Mouse (Mus musculus) gastrocnemius, postnatal 4 days (tissue): ENCODE measurements at regions not wholly inside any gene's neighbourhood (a gene's known extent, or its start where the extent isn't known, plus 50 kb on each side); places are given as distances from the start of the nearest gene placed in this dataset.

Experiments
- DNase-seq, 2 experiments: peaks; one replicate each; pipeline ENCODE4 v3.0.0; 2021 to 2022; ENCODE audit warnings: low spot score in 2 of 2, mixed read lengths in 2 of 2

DNA sequence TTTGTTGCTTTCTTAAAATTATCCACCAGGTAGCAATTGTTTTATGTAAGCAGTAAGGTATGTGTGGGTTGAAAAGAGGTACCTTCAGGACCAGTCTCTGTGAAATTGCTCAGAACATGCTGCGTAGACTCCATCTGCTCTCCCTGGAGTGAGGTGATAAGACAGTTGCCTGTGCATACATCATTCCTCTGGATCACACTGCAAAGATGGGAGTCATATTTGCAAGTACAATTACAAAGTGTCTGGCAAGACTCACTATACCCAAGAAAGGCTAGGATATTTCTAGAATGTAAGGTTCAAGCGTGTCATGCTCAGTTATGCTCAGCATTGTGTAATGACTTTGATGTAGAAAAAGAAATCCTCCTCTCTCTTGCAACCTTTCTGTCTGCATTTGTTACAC, 1283.5 kb upstream of the Slc10a2 start:
- no peak for DNase-seq

DNA sequence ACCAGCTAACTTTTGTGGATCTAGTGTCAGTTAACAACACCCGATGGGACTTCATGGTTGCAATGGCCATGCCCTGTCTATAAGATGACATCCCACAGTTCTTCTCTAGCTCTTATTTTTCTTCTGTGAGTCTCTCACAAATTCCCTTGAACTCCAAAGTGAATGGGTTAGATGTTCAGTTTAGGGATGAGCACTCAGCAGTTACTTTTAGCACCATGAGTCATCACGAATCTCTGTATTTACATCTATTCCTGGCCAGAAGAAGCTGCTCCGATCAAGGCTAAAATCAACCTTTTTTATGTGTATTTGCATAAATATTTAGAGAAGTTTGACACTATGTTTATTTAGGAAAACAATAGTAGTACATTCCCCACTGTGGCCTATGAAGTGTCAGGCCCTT, 1269.6 kb upstream of the Slc10a2 start:
- no peak for DNase-seq

DNA sequence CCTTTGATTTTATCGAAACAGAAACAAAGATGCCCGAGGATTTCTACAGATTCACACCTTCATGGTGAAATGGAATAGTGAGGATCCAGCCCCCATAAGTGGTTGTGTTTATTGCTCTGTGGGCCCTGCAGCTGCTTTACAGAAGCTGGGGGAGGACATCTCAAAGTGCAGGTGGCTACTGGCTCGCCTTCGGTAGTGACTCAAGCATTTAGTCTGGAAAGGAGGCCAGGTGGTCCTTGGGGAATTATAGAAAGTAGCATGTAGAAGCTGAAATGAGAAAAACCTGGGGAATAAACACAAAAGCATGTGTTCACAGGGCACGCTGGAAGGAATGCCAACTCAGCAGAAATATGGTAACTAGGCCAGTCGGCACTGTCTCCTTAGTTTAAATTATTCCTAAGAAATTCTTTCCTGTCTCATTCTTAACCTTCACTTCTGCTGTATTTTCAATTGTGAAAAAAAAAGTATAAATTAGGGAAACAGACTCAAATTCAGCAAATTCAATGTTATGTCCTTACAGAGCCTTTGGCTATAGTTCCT, 1256.3 kb upstream of the Slc10a2 start:
- no peak for DNase-seq

DNA sequence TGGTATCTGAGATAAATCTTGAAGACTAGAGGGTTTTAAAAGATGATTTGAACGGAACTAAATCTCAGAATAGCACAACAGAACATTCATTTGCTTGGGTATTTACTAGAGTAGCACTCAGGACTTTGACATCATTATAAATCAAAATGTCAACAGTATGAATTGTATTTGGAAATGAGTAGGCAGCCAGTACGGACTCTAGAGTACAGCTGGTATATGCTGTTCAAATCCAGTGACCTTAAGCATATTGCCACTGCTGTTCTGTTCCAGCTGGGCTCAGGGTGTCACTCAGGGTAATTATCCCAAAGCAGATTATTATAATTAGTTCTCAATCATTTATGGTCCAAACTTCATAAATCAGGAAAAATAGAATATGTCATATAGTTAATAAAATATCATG, 1252.7 kb upstream of the Slc10a2 start:
- DNase-seq = no peak

DNA sequence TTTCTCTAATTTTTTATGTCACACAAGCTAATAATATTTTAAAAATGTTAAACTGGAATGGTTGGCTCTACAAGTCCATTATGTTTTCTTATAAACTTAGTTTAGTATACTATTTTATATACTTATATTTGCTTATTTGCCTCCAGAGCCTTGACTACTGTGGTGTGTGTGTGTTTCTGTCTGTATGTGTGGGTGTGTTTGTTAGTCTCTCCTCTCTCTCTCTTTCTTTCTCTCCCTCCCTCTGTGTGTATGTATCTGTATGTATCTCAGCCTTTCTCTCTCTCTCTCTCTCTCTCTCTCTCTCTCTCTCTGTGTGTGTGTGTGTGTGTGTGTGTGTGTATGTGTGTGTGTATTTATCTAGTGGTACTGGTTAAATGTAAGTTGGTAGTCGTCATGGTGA, 1245.3 kb upstream of the Slc10a2 start:
- no peak for DNase-seq

DNA sequence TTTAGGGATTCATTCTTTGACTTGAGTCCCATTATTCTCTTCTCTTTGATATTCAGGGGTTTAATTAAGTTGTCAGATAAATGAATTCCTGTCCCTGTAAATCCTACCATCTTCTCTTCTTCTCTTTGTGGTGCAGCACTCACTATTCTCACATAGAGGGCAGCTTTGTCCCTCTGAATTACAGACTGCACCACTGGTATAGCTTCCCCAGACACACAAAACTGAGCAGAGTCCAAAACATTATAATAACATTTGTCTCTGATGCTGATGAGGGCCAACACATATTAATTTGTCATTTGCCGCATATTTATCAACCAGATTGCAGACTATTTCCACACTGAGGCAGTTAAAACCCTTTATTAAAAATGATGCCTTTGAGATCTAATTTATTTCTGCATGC, 1244.9 kb upstream of the Slc10a2 start:
- DNase-seq = no peak

DNA sequence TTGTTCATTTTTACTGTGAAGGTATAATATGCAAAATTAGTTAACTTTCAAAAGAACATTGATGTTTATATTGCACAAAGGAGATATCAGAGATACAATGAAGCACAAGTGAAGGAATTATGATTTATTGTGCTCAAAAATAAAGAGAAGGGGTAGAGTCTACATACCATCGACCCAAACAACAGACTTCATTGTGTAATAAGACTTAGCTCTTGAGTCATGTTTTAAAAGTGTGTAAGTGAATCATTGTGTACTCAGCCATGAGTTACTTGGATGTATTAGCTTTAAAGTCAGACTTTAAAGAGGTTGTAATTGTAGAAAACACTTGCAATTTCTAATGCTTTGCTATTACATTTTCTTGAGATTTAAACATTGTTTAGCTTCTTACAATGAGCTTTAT, 1240.6 kb upstream of the Slc10a2 start:
- no peak for DNase-seq

DNA sequence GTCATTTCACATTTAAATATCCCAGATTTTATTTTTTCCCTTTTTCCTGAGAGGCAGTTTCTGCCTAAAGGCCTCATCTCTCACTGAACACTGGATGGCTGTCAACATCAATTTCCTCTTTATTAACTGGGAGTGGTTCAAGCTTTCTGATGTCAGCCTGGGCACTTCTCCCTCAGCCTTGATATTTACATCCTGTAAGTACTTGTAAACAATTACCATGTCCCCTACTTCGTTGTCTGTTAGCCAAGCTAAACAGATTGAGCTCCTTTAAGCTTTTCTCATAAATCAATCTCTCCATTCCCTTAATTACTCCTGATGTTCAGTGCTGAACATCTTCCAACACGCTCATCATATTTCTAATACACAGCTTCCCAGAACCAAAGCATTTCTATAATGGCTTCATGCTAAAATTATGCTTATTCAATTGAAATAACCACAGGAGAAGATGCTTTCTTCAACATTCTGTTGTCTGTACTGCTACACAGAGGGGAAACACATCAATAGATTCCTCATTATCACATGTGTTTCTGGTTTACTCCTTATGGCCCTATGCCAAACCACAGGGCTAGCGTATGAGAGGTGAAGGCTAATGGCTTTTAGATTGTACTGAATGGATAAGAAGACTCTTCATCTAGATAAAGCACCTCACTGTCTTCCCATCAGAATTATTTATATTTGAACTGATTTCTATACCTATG, 1235.2 kb upstream of the Slc10a2 start:
- no peak for DNase-seq

DNA sequence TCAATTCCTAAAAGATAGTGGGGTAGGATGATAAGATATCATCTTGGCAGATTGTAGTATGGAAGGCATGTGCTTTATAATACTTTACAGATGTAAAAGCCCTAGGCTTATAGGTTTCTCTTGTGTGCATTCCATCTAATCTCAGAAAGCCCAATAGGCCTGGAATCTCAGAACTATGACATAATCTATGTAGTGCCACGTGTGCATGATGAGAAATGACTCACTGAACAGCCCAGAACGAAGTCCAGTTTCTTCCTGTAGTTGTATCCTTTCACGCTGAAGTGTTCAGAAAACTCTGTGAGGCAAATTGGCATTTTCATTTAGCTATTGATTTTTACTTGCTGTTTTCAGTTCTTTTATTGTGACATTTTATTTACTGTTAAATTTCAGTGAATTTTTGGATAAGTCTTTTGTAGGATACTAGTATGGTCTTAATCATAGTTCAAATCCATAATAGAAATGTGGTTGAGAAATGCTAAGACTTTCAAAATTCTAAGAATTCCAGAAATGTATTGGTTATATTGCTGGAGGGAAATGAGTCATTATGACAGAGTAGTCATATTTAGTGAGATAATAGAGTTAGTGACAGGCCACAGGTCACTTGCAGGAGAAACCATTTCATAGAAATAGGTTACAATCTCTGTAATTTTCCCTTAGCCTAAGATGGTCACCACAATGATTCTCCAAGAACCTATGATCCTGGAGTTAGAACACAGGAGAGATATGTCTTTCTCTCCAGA, 1229.3 kb upstream of the Slc10a2 start:
- no peak for DNase-seq

DNA sequence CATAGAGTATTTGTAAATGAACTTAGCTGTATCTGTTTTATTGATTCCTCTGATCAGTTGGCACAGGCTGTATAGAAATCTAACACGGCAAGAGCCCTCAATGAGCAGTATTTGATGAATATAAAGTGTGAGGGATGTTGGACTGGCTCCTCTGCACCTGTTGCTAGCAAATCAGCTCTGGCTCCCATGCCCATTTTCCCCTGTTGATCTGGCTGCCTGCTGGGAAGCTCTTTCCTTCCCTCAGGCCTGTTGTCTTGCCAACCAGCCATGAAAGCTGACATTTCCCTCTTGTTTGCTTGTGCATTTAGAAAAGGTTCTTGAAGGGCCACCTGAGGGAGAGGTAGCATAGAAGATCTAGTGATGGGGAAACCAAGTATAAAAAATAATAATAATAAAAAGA, 1216.2 kb upstream of the Slc10a2 start:
- no peak for DNase-seq

DNA sequence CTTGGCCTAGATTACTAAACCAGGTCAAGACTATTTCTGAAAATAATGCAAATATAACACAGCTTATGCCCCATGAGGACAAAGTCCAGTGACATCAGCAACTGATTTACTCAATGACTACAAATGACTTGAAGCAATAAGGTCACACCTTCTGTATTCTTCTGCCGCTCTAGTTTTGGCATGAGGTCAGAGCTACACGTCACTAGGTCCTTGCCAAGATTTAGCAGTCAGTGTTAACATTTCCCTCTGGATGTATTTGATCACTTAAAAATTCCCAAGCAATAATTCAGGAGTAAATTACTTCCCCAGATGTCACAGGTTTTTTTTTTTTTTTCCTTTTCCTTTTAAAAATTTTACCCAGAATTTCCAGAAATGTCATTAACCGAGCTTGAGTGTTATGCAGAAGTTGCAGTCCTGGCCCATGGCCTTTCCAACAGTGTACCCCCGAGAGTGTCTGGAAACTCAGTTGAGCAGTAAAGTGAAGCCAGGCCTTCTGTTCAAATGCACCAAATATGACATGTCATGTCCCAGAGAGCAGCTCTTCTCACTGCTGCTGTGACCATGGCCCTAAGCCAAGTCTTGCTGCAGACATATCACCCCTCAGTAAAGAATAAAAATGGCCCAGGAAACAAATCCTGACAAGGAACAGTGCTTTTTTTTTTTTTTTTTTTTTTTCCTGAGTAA, 1210.2 kb upstream of the Slc10a2 start:
- peak in 1 of 2 experiments; percentile 10 for DNase-seq

DNA sequence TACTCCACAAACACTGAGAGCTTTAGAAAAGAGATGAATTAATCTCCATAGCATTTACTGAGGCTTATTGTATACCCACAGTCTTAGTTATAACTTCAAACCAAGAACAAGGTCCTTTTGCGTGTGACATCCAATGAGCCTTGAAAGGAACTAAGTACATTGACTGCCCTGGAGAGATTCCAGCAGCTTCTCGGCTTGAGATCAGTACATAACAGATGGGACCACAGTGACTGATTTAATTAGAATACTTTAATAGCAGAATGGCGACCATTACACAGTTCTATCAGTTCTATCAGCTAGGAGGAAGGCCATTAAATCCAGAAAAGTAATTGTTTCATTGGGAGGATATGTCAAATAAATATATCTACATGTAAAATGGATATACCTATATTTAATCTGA, 1183.7 kb upstream of the Slc10a2 start:
- no peak for DNase-seq

DNA sequence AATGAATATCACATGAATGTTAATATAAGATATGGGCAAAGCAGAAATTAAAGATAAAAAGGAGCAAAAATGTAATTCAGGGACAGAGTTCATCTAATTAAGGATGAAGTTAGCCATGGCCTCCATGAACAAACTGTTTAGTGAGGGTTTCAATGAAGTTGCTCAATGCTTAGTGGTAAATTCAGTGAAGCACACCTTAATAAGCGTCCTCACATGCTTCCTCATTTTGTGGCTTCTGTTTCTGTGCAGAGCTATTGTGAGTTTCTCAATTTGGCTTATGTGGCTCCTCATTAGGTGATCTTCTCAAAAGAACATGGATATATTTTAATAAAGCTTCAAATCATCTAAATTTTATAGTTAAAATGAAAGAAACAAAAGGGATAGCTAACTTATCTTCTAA, 1174.8 kb upstream of the Slc10a2 start:
- no peak for DNase-seq
